Mouse (Mus musculus) adrenal gland, adult 10 weeks (tissue): ENCODE results near the gene Tspan10. TPM values are rescaled to one million over a fixed set of nuclear protein-coding genes. Genes with fewer than 3 reads are reported as not detected.

Experiments used
- polyA plus RNA-seq: library from polyadenylated mRNA; stranded (reverse); fragments of 350-450 nt; fragmentation: Illumina TruSeq; extraction: RNeasy Lipid Tissue Mini Kit (QIAGEN cat#74804); gene quantifications from one replicate; pipeline ENCODE4 v1.2.3, GENCODE M21; 2014; ENCODE audit warnings: low read depth, low replicate concordance

The Tspan10 gene
- polyA plus RNA-seq, result not detected

GRCm38 (mm10) chr11:120442344-120442743, at the start of gene Tspan10:
Gene Tspan10 (plus strand): TSS chr11:120442644.

DNA sequence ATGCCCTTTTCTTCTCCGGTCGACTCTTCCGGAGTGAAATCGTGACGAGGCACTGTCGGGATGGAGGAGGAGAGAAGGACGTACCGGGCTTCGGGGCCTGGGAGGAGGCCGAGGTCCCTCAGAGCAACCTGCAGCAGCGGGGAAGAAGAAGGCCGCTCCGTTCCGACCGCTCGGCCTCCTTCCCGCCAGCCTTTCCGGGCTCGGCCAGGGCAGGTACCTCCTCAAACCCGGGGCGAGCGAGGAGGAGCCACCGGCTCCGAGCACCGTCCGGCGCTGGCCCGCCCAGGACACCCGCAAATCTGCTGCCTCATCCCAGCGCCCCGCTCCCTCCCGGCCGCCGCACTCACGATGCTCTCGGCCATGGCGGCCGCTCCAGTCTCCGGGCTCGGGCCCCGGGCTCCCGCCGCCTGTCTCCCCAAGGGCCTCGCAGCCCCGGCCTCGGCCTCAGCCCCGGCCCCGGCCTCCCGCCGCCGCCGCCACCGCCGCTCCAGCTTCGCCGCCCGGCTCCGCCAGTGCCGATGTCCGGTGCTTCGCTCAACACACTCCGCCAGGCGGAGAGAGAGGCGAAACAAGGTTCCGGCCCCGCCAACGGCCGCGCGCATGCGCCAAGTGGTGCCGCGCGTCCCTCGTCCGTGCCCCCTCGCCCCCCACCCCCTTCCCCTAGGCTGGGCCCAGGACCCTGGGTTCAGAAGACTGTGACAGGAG, 5.1 kb upstream of the Tspan10 start, which contains the start of gene Nploc4:
Nploc4 (minus strand) TSS at position 557 of the 705 bp plus-strand sequence.

DNA sequence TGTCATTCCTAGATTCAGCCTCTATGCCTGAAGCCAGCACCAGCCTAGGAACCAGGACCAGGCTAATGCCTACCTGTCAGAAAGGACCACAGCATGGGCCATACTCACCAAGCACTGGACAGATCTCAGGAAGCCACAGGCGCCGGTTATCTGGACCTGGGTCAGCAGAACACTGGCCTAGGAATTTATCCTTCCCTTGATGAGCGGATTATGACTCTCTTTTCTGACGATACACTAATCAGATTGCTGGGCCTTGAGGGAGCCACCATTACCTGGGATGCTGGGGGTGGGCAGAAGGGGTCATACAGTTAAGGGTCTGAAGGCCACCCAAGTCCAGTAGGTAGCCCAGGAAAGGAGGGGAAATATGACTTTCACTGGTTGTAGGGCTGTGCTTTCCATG, 10.9 kb downstream of the Tspan10 start, which contains the start of gene Pde6g:
Pde6g (minus strand) TSS at position 195 of the 400 bp plus-strand sequence.

DNA sequence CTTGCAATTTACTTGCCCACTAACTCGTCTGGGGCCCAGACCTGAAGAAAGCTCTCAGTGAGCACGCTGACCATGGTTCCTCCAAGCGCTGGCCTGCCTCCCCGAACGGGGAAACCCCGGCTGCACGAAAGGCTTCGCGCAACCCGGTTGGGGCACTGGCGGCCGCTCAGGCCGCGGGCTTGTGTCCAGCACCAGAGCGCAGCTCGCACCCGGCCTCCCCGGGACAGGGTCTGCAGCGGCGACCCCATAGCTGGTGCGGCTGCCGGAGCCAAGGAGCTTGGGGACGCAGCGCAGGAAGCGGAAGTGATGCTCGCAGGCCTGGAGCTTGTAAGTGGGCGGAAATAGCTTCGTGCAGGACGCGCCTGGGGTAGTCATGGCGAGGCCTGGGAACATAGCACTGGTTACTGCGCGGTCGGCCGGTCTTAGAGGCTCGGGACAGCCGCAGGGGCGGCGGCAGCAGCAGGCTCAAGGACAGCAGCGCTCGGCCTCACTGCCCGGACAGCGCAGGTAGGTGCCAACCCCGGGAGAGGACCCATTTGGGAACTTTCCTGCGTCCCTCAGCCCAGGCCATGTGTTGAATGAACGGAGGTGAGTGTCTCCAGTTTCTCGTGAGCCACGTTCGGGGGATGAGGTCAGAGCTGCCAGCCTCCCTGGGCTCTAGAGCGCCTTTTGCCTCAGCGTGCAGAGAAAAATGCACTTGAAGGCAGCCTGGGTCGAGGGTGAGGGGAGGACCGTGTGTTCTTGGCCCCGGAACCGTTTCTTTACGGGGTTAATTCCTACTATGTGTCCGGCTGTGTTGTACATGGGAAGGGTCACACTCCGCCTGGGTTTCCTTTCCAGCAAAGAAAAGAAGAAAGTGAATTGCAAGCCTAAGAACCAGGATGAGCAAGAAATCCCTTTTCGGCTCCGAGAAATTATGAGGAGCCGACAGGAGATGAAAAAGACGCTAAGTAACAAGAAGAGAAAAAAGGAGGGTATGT, 15.6 kb downstream of the Tspan10 start, which contains the start of the genes Oxld1 and Ccdc137:
Oxld1 (minus strand) TSS at position 297 of the 980 bp plus-strand sequence.
Ccdc137 (plus strand) TSS at position 344 of the 980 bp plus-strand sequence.

GRCm38 (mm10) chr11:120467051-120467735, 24.7 kb downstream of the Tspan10 start, which contains the start of gene Arl16:
Gene Arl16 (minus strand): TSS chr11:120467607.

DNA sequence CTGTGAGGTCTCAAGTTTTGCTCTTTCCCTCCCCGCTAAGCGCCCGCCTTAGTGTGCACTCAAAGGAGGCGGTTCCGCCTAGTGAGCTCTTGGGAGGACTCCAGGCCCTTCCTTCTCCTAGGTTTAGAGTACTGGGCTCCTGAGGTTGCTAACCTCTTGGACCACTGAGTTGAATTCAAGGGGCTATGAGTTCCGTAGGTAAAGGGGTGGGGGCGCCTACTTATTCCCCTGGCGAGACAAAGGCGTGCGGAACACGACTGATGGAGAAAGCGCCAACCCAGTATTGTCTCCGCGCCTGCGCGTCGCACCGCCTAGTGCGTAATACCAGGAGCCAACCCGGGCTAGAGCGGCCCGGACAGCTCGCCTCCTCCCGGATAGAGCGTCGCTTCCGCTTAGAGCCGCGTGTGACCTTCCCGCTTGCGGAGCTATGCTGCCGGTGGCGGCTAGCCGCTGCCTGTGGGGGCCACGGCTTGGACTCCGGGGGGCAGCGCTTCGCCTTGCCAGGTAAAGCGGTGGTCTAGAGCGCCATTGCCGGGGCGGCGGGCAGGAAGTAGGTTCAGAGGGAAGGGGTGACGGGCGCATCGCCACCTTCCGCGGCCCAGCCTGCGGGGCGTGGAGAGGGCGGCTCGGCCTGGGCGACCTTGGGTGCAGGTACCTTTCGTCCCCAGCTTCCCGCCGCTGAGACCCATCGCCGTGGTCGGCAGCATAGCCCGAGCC, 42.0 kb downstream of the Tspan10 start, which contains the start of gene Mrpl12:
Mrpl12 (plus strand) TSS at position 349 of the 717 bp plus-strand sequence.

DNA sequence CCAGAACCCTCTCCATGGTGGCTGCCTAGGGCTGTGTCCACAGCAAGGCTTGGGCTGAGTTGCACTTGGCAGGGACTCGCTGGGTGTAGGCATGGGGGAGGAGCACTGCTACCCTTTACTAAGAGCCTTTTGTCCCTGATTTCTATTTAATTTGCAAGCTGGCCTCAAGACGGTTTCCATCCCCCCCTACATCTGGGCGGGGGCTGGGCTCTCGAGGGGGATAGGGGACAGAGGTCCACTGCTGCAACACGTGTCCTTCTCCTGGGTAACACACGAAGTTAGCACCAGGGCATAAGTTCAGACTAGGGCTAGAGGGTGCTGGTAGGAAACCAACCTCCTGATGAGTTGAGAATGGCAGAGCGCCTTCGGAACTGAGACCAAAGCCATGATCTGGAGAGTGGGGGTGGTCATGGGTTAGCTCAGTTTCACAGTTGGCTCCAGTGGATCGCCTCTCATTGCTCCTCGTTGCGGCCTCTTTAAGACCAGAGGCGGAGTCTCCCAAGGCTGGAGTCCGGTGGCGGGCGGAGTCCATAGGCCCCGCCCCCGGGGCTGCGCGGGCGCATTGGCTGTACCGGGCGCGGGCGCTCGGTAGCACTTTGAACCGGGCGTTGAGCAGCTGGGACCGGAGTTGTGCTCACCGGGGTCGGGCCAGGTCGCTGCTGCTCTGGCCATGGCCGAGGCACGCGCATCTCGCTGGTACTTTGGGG, 49.0 kb downstream of the Tspan10 start, which contains the start of gene Slc25a10:
Slc25a10 (plus strand) TSS at position 524 of the 707 bp plus-strand sequence.

Other genes starting within 250 kb of the Tspan10 start
- 1.7 TPM for gene Bahcc1, start 209.7 kb upstream of the Tspan10 start, polyA plus RNA-seq
- 383 TPM for gene Actg1, start 94.1 kb upstream of the Tspan10 start, polyA plus RNA-seq
- gene Fscn2, start 81.1 kb upstream of the Tspan10 start, polyA plus RNA-seq, result not detected
- gene Faap100, start 63.9 kb upstream of the Tspan10 start, polyA plus RNA-seq, result 0.29 TPM
- 29.9 TPM for gene Nploc4, start 4.9 kb upstream of the Tspan10 start, polyA plus RNA-seq
- gene Pde6g, start 10.9 kb downstream of the Tspan10 start, polyA plus RNA-seq, result not detected
- 1.4 TPM for gene Oxld1, start 15.4 kb downstream of the Tspan10 start, polyA plus RNA-seq
- 13.4 TPM for gene Ccdc137, start 15.5 kb downstream of the Tspan10 start, polyA plus RNA-seq
- 16.2 TPM for gene Arl16, start 25.0 kb downstream of the Tspan10 start, polyA plus RNA-seq
- gene Mrpl12, start 42.0 kb downstream of the Tspan10 start, polyA plus RNA-seq, result 2.4 TPM
- 2.2 TPM for gene Slc25a10, start 49.2 kb downstream of the Tspan10 start, polyA plus RNA-seq
- not detected for gene Gcgr, start 88.1 kb downstream of the Tspan10 start, polyA plus RNA-seq
- gene Mcrip1, start 107.1 kb downstream of the Tspan10 start, polyA plus RNA-seq, result 1.0 TPM
- not detected for gene Ppp1r27, start 108.5 kb downstream of the Tspan10 start, polyA plus RNA-seq
- 183 TPM for gene P4hb, start 130.6 kb downstream of the Tspan10 start, polyA plus RNA-seq
- gene Arhgdia, start 139.0 kb downstream of the Tspan10 start, polyA plus RNA-seq, result 32.9 TPM
- 20.8 TPM for gene Alyref, start 155.7 kb downstream of the Tspan10 start, polyA plus RNA-seq
- 10.3 TPM for gene Anapc11, start 155.8 kb downstream of the Tspan10 start, polyA plus RNA-seq
- gene Npb, start 165.8 kb downstream of the Tspan10 start, polyA plus RNA-seq, result not detected
- gene Pcyt2, start 175.3 kb downstream of the Tspan10 start, polyA plus RNA-seq, result 14.4 TPM
- 7.9 TPM for gene Sirt7, start 182.6 kb downstream of the Tspan10 start, polyA plus RNA-seq
- gene Mafg, start 191.0 kb downstream of the Tspan10 start, polyA plus RNA-seq, result 17.5 TPM
- gene Pycr1, start 201.1 kb downstream of the Tspan10 start, polyA plus RNA-seq, result 0.52 TPM
- gene Myadml2, start 205.5 kb downstream of the Tspan10 start, polyA plus RNA-seq, result not detected
- gene Notum, start 218.5 kb downstream of the Tspan10 start, polyA plus RNA-seq, result not detected
- gene Aspscr1, start 230.3 kb downstream of the Tspan10 start, polyA plus RNA-seq, result 2.4 TPM